Mouse (Mus musculus): ENCODE measurements at regions not wholly inside any gene's neighbourhood (a gene's known extent, or its start where the extent isn't known, plus 50 kb on each side); places are given as distances from the start of the nearest gene placed in this dataset.

GRCm38 (mm10) chr1:154096113-154096512, 104.9 kb upstream of the Zfp648 start:
- TF ChIP-seq CTCF (IDR thresholded peaks at IDR 0.05; ENCODE audit: low read depth) (no peak), EP300 (IDR thresholded peaks at IDR 0.05; ENCODE audit: low read depth) (no peak)
- Histone ChIP-seq H3K36me3 (replicated peaks; ENCODE audit: control insufficient read depth, insufficient read depth, low read length) (no peaks in the 10 kb centered on the region), H3K4me2 (ENCODE audit: low read depth, low read length) (no peak overlapping the region), H3K4me3 (ENCODE audit: low read depth, low read length) (no peak overlapping the region), H3K27me3 (ENCODE audit: control insufficient read depth, insufficient read depth, low read length) (no peaks in the 10 kb centered on the region), H3K9ac (replicated peaks; ENCODE audit: low read depth, low read length) (no peak overlapping the region), H3K9me3 (replicated peaks; ENCODE audit: control insufficient read depth, low read length) (no peaks in the 10 kb centered on the region), H3K4me1 (ENCODE audit: control insufficient read depth, insufficient read depth) (peaks cover 4% of the 10 kb centered on the region), H3K27ac (ENCODE audit: low read depth) (no peak overlapping the region)
- 89% methylated on average over 7 of the region's 7 CpGs for WGBS
- ATAC-seq (ENCODE audit: insufficient read depth, low read depth) (no peak), DNase-seq (ENCODE audit: low spot score) (no peak)

GRCm38 (mm10) chr1:154096911-154097310, 104.1 kb upstream of the Zfp648 start:
- Histone ChIP-seq H3K27ac (ENCODE audit: low read depth) (no peak overlapping the region), H3K27me3 (ENCODE audit: control insufficient read depth, insufficient read depth, low read length) (no peaks in the 10 kb centered on the region), H3K36me3 (replicated peaks; ENCODE audit: control insufficient read depth, insufficient read depth, low read length) (no peaks in the 10 kb centered on the region), H3K4me1 (ENCODE audit: control insufficient read depth, insufficient read depth) (no peaks in the 10 kb centered on the region), H3K9ac (replicated peaks; ENCODE audit: low read depth, low read length) (no peak overlapping the region), H3K9me3 (replicated peaks; ENCODE audit: control insufficient read depth, low read length) (no peaks in the 10 kb centered on the region), H3K4me3 (ENCODE audit: low read depth, low read length) (no peak overlapping the region), H3K4me2 (ENCODE audit: low read depth, low read length) (no peak overlapping the region)
- WGBS, result 98% methylated on average over 2 of the region's 2 CpGs
- TF ChIP-seq CTCF (IDR thresholded peaks at IDR 0.05; ENCODE audit: low read depth) (no peak), EP300 (IDR thresholded peaks at IDR 0.05; ENCODE audit: low read depth) (no peak)
- no peak for DNase-seq (ENCODE audit: low spot score)
- no peak for ATAC-seq (ENCODE audit: insufficient read depth, low read depth)

DNA sequence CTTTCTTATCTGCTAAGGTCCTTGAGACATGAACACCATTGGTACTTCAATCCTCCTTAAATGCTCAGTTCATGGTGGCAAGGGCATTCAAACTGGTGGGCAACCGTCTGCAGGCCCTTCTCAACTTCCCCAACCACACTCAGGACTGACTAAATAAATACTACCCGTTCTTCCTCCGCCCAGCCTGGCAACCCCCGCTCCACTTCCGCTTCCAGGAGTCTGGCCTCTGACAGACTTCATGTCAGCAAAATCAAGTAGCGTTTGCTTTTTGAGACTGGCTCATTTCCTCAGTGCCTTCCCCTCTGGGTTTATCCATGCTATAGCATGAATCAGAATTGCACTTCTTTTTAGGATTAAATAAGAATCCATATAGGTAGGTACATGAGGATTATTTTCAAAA, 103.3 kb upstream of the Zfp648 start:
- no peaks in the 10 kb centered on the region for H3K9me3 ChIP-seq (replicated peaks; ENCODE audit: control insufficient read depth, low read length)
- peaks cover 3% of the 10 kb centered on the region; the same call in 1 of the 2 replicates for H3K4me1 ChIP-seq (ENCODE audit: control insufficient read depth, insufficient read depth)
- H3K4me3 ChIP-seq (ENCODE audit: low read depth, low read length), result no peak overlapping the region
- no peak overlapping the region for H3K4me2 ChIP-seq (ENCODE audit: low read depth, low read length)
- DNase-seq (ENCODE audit: low spot score) (no peak), ATAC-seq (ENCODE audit: insufficient read depth, low read depth) (no peak)
- no peak overlapping the region for H3K9ac ChIP-seq (replicated peaks; ENCODE audit: low read depth, low read length)
- TF ChIP-seq CTCF (IDR thresholded peaks at IDR 0.05; ENCODE audit: low read depth) (no peak), EP300 (IDR thresholded peaks at IDR 0.05; ENCODE audit: low read depth) (no peak)
- no peaks in the 10 kb centered on the region for H3K36me3 ChIP-seq (replicated peaks; ENCODE audit: control insufficient read depth, insufficient read depth, low read length)
- 30% methylated on average over 6 of the region's 6 CpGs for WGBS
- H3K27ac ChIP-seq (ENCODE audit: low read depth), result no peak overlapping the region
- no peaks in the 10 kb centered on the region for H3K27me3 ChIP-seq (ENCODE audit: control insufficient read depth, insufficient read depth, low read length)

DNA sequence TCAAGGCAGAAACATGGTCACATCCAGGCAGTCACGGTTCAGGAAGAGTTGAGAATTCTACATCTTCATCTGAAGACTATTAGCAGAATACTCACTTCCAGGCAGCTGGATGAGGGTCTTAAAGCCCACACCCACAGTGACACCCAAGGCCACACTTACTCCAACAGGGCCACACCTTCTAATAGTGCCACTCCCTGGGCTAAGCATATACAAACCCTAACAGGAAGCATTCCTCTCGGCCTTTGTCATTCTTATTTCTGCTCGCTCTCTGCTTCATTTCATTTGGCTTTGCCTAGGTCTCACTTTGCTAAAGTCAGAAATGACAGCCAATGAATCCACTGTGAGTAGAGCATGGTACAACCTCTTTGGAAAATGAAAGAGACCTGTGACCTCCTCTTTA, 100.4 kb upstream of the Zfp648 start:
- no peak overlapping the region for H3K4me3 ChIP-seq (ENCODE audit: low read depth, low read length)
- no peak overlapping the region for H3K27ac ChIP-seq (ENCODE audit: low read depth)
- no peak for ATAC-seq (ENCODE audit: insufficient read depth, low read depth)
- 85% methylated on average over 3 of the region's 3 CpGs for WGBS
- H3K4me2 ChIP-seq (ENCODE audit: low read depth, low read length), result no peak overlapping the region
- no peak for DNase-seq (ENCODE audit: low spot score)
- no peaks in the 10 kb centered on the region for H3K36me3 ChIP-seq (replicated peaks; ENCODE audit: control insufficient read depth, insufficient read depth, low read length)
- H3K9ac ChIP-seq (replicated peaks; ENCODE audit: low read depth, low read length), result no peak overlapping the region
- TF ChIP-seq EP300 (IDR thresholded peaks at IDR 0.05; ENCODE audit: low read depth), result no peak
- TF ChIP-seq CTCF (IDR thresholded peaks at IDR 0.05; ENCODE audit: low read depth), result no peak
- peaks cover 17% of the 10 kb centered on the region for H3K4me1 ChIP-seq (ENCODE audit: control insufficient read depth, insufficient read depth)
- H3K27me3 ChIP-seq (ENCODE audit: control insufficient read depth, insufficient read depth, low read length), result no peaks in the 10 kb centered on the region
- no peaks in the 10 kb centered on the region for H3K9me3 ChIP-seq (replicated peaks; ENCODE audit: control insufficient read depth, low read length)

DNA sequence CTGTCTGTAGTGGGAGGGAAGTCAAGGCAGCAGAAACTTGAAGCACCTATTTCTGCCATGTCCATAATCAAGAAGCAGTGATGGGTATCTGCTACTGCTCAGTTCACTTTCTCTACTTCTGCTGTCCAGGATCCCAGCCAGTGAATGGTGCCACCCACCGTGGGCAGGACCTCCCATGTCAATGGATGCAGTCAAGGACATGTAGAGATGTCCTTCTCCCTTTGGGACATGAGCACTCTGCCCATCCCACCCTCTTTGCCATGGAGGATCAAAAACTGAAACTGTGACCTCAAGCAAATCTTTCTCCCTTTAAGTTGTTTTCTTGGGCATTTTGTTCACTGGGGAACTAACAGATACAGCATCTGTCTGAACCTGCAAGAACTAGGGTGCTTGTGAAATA, 99.6 kb upstream of the Zfp648 start:
- no peaks in the 10 kb centered on the region for H3K36me3 ChIP-seq (replicated peaks; ENCODE audit: control insufficient read depth, insufficient read depth, low read length)
- no peak overlapping the region for H3K27ac ChIP-seq (ENCODE audit: low read depth)
- TF ChIP-seq CTCF (IDR thresholded peaks at IDR 0.05; ENCODE audit: low read depth), result no peak
- TF ChIP-seq EP300 (IDR thresholded peaks at IDR 0.05; ENCODE audit: low read depth), result no peak
- no peak overlapping the region for H3K4me3 ChIP-seq (ENCODE audit: low read depth, low read length)
- 92% methylated on average over 1 of the region's 1 CpGs for WGBS
- no peaks in the 10 kb centered on the region for H3K27me3 ChIP-seq (ENCODE audit: control insufficient read depth, insufficient read depth, low read length)
- ATAC-seq (ENCODE audit: insufficient read depth, low read depth) (no peak), DNase-seq (ENCODE audit: low spot score) (no peak)
- H3K9me3 ChIP-seq (replicated peaks; ENCODE audit: control insufficient read depth, low read length), result no peaks in the 10 kb centered on the region
- H3K4me1 ChIP-seq (ENCODE audit: control insufficient read depth, insufficient read depth), result peaks cover 17% of the 10 kb centered on the region
- H3K4me2 ChIP-seq (ENCODE audit: low read depth, low read length), result no peak overlapping the region
- H3K9ac ChIP-seq (replicated peaks; ENCODE audit: low read depth, low read length), result no peak overlapping the region

DNA sequence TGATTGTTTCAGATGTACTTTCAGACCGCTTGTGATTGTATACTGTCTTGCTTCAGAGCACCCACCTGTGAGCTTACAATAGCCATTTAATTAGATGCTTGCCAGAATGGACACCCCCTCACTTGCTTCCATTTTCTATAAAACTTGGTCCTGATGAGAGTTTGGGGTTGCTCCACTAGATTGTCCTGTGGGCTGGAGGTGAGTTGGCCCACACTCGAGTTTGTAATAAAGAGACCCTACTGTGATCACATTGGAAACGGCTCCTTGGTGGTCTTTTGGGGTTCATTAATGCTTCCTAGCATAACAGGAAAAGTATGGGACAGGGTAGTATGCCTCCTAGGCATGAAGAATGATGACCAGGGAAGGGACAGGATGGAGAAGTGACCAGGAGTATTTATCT, 98.8 kb upstream of the Zfp648 start:
- Histone ChIP-seq H3K9me3 (replicated peaks; ENCODE audit: control insufficient read depth, low read length) (no peaks in the 10 kb centered on the region), H3K27me3 (ENCODE audit: control insufficient read depth, insufficient read depth, low read length) (no peaks in the 10 kb centered on the region), H3K9ac (replicated peaks; ENCODE audit: low read depth, low read length) (no peak overlapping the region), H3K4me3 (ENCODE audit: low read depth, low read length) (no peak overlapping the region), H3K4me2 (ENCODE audit: low read depth, low read length) (no peak overlapping the region), H3K4me1 (ENCODE audit: control insufficient read depth, insufficient read depth) (peaks cover 17% of the 10 kb centered on the region), H3K36me3 (replicated peaks; ENCODE audit: control insufficient read depth, insufficient read depth, low read length) (no peaks in the 10 kb centered on the region), H3K27ac (ENCODE audit: low read depth) (no peak overlapping the region)
- ATAC-seq (ENCODE audit: insufficient read depth, low read depth) (no peak), DNase-seq (ENCODE audit: low spot score) (no peak)
- 83% methylated on average over 3 of the region's 3 CpGs for WGBS
- TF ChIP-seq EP300 (IDR thresholded peaks at IDR 0.05; ENCODE audit: low read depth) (no peak), CTCF (IDR thresholded peaks at IDR 0.05; ENCODE audit: low read depth) (no peak)

Measured in heart, postnatal 0 days (tissue).